Mouse (Mus musculus): ENCODE data around the gene Ociad2.

- TF ChIP-seq POLR2A (IDR thresholded peaks at IDR 0.05; ENCODE audit: control insufficient read depth, extremely low read depth, insufficient read depth, low read length, poor library complexity) (no peak), CTCF (IDR thresholded peaks at IDR 0.05; ENCODE audit: borderline replicate concordance, control insufficient read depth, extremely low read depth, insufficient read depth, low read length, poor library complexity) (no peak)
Measured at GRCm38 (mm10) chr5:73301601-73302307, 39.1 kb downstream of the Ociad2 start.
